Mouse (Mus musculus): ENCODE data around the gene Rnf114. TPM values are rescaled to one million over a fixed set of nuclear protein-coding genes. Genes with fewer than 3 reads are reported as not detected.
A peak's percentile ranks its signal among the peaks of the same experiment; 100 is the strongest.

Rnf114 gene
- polyA plus RNA-seq, 1 experiment from 2014 or later, result 94.4 TPM

GRCm38 (mm10) chr2:167536320-167536945 is 44.0 kb downstream of the Rnf114 start:
- Histone ChIP-seq H3K4me3 (no peak overlapping the region), H3K9ac (no peak overlapping the region), H3K9me3 (no peaks in the 10 kb centered on the region), H3K27ac (no peak overlapping the region), H3K4me1 (peaks cover 19% of the 10 kb centered on the region), H3K36me3 (peaks cover 5% of the 10 kb centered on the region), H3K4me2 (replicated peaks) (no peak overlapping the region), H3K27me3 (peaks cover 14% of the 10 kb centered on the region)
- ATAC-seq (ENCODE audit: insufficient number of reproducible peaks, insufficient read depth, low FRiP score, low TSS enrichment), result no peak
- 51% methylated on average over 10 of the region's 10 CpGs for WGBS

GRCm38 (mm10) chr2:167537476-167538297 is 45.2 kb downstream of the Rnf114 start, which contains the start of gene Snai1:
Snai1 (plus strand) TSS chr2:167538195.
- peaks cover 31% of the 10 kb centered on the region for H3K4me1 ChIP-seq
- H3K27ac ChIP-seq, result peak within 1 kb of the TSS; percentile 96
- H3K27me3 ChIP-seq, result peaks cover 14% of the 10 kb centered on the region
- peak within 1 kb of the TSS; percentile 82 for H3K4me2 ChIP-seq (replicated peaks)
- peak within 1 kb of the TSS; percentile 86 for H3K9ac ChIP-seq
- ATAC-seq (ENCODE audit: insufficient number of reproducible peaks, insufficient read depth, low FRiP score, low TSS enrichment), result peak; percentile 93
- no peaks in the 10 kb centered on the region for H3K9me3 ChIP-seq
- peaks cover 15% of the 10 kb centered on the region for H3K36me3 ChIP-seq
- under 1% methylated on average over 58 of the region's 58 CpGs for WGBS
- H3K4me3 ChIP-seq, result peak within 1 kb of the TSS; percentile 79

- H3K4me2 ChIP-seq (replicated peaks), result peak overlapping the region; percentile 82
- H3K9ac ChIP-seq, result peak overlapping the region; percentile 86
- peak overlapping the region; percentile 96 for H3K27ac ChIP-seq
- H3K4me3 ChIP-seq, result peak overlapping the region; percentile 79
- H3K27me3 ChIP-seq, result peaks cover 14% of the 10 kb centered on the region
- H3K36me3 ChIP-seq, result peaks cover 20% of the 10 kb centered on the region
- peaks cover 42% of the 10 kb centered on the region for H3K4me1 ChIP-seq
- WGBS, result 5% methylated on average over 34 of the region's 34 CpGs
- no peak for ATAC-seq (ENCODE audit: insufficient number of reproducible peaks, insufficient read depth, low FRiP score, low TSS enrichment)
- no peaks in the 10 kb centered on the region for H3K9me3 ChIP-seq
Measured at GRCm38 (mm10) chr2:167538671-167539306, 46.3 kb downstream of the Rnf114 start.

- Histone ChIP-seq H3K27me3 (peaks cover 14% of the 10 kb centered on the region), H3K4me3 (peak overlapping the region; percentile 79), H3K9me3 (no peaks in the 10 kb centered on the region), H3K9ac (peak overlapping the region; percentile 86), H3K4me2 (replicated peaks) (peak overlapping the region; percentile 82), H3K4me1 (peaks cover 52% of the 10 kb centered on the region), H3K27ac (peak overlapping the region; percentile 96), H3K36me3 (peaks cover 20% of the 10 kb centered on the region)
- 0 out of 2 replicates have a peak, but pooled peaks have one; percentile 12 for ATAC-seq (ENCODE audit: insufficient number of reproducible peaks, insufficient read depth, low FRiP score, low TSS enrichment)
- 5% methylated on average over 14 of the region's 14 CpGs for WGBS
Measured at GRCm38 (mm10) chr2:167539536-167540476, 47.4 kb downstream of the Rnf114 start.

- H3K9ac ChIP-seq, result peak overlapping the region; percentile 86
- H3K9me3 ChIP-seq, result no peaks in the 10 kb centered on the region
- H3K4me3 ChIP-seq, result peak overlapping the region; percentile 79
- peak overlapping the region; percentile 96 for H3K27ac ChIP-seq
- H3K4me1 ChIP-seq, result peaks cover 52% of the 10 kb centered on the region
- peaks cover 14% of the 10 kb centered on the region for H3K27me3 ChIP-seq
- 2% methylated on average over 12 of the region's 12 CpGs for WGBS
- peak overlapping the region; percentile 82 for H3K4me2 ChIP-seq (replicated peaks)
- no peak for ATAC-seq (ENCODE audit: insufficient number of reproducible peaks, insufficient read depth, low FRiP score, low TSS enrichment)
- peaks cover 20% of the 10 kb centered on the region for H3K36me3 ChIP-seq
Measured at GRCm38 (mm10) chr2:167540477-167541110, 48.1 kb downstream of the Rnf114 start.

- Histone ChIP-seq H3K4me2 (replicated peaks) (peak overlapping the region; percentile 82), H3K27me3 (peaks cover 12% of the 10 kb centered on the region), H3K9ac (peak overlapping the region; percentile 86), H3K36me3 (peaks cover 20% of the 10 kb centered on the region), H3K4me3 (peak overlapping the region; percentile 79), H3K9me3 (no peaks in the 10 kb centered on the region), H3K4me1 (peaks cover 52% of the 10 kb centered on the region), H3K27ac (peak overlapping the region; percentile 96)
- no peak for ATAC-seq (ENCODE audit: insufficient number of reproducible peaks, insufficient read depth, low FRiP score, low TSS enrichment)
- 8% methylated on average over 6 of the region's 6 CpGs for WGBS
Measured at GRCm38 (mm10) chr2:167541324-167541723, 48.9 kb downstream of the Rnf114 start.

GRCm38 (mm10) chr2:167541761-167542160 is 49.3 kb downstream of the Rnf114 start:
- Histone ChIP-seq H3K27me3 (peaks cover 8% of the 10 kb centered on the region), H3K4me3 (peak overlapping the region; percentile 79), H3K9ac (peak overlapping the region; percentile 86), H3K27ac (peak overlapping the region; percentile 96), H3K4me1 (peaks cover 56% of the 10 kb centered on the region), H3K4me2 (replicated peaks) (peak overlapping the region; percentile 82), H3K36me3 (peaks cover 20% of the 10 kb centered on the region), H3K9me3 (no peaks in the 10 kb centered on the region)
- no peak for ATAC-seq (ENCODE audit: insufficient number of reproducible peaks, insufficient read depth, low FRiP score, low TSS enrichment)
- 56% methylated on average over 12 of the region's 12 CpGs for WGBS

- Histone ChIP-seq H3K4me2 (replicated peaks) (peak overlapping the region; percentile 82), H3K4me3 (peak overlapping the region; percentile 79), H3K9me3 (no peaks in the 10 kb centered on the region), H3K4me1 (peaks cover 56% of the 10 kb centered on the region), H3K36me3 (peaks cover 20% of the 10 kb centered on the region), H3K27me3 (peaks cover 2% of the 10 kb centered on the region), H3K27ac (peak overlapping the region; percentile 96), H3K9ac (peak overlapping the region; percentile 86)
- ATAC-seq (ENCODE audit: insufficient number of reproducible peaks, insufficient read depth, low FRiP score, low TSS enrichment), result no peak
- 47% methylated on average over 4 of the region's 4 CpGs for WGBS
Measured at GRCm38 (mm10) chr2:167542361-167542760, 49.9 kb downstream of the Rnf114 start.

- Histone ChIP-seq H3K27me3 (no peaks in the 10 kb centered on the region), H3K4me3 (peak overlapping the region; percentile 17), H3K27ac (peak overlapping the region; percentile 96), H3K9me3 (no peaks in the 10 kb centered on the region), H3K4me1 (peaks cover 52% of the 10 kb centered on the region), H3K36me3 (peaks cover 20% of the 10 kb centered on the region), H3K9ac (peak overlapping the region; percentile 37), H3K4me2 (replicated peaks) (peak overlapping the region; percentile 82)
- peak; percentile 24; the same call in 1 of the 2 replicates for ATAC-seq (ENCODE audit: insufficient number of reproducible peaks, insufficient read depth, low FRiP score, low TSS enrichment)
- 9% methylated on average over 16 of the region's 16 CpGs for WGBS
Measured at GRCm38 (mm10) chr2:167543121-167544003, 50.9 kb downstream of the Rnf114 start.

- Histone ChIP-seq H3K4me3 (no peak overlapping the region), H3K9me3 (no peaks in the 10 kb centered on the region), H3K36me3 (peaks cover 20% of the 10 kb centered on the region), H3K9ac (no peak overlapping the region), H3K27ac (peak overlapping the region; percentile 96), H3K4me1 (peaks cover 52% of the 10 kb centered on the region), H3K4me2 (replicated peaks) (peak overlapping the region; percentile 82), H3K27me3 (no peaks in the 10 kb centered on the region)
- no peak for ATAC-seq (ENCODE audit: insufficient number of reproducible peaks, insufficient read depth, low FRiP score, low TSS enrichment)
- under 1% methylated on average over 4 of the region's 4 CpGs for WGBS
Measured at GRCm38 (mm10) chr2:167544004-167544356, 51.5 kb downstream of the Rnf114 start.
